Mouse (Mus musculus) embryo, embryonic 9.5 days (tissue): ENCODE data around the gene Tuba3a.

Experiments used
- DNase-seq: peaks from one replicate; pipeline ENCODE4 v3.0.0-alpha.2; 2017; ENCODE audit errors: extremely low spot score

The Tuba3a gene

DNA sequence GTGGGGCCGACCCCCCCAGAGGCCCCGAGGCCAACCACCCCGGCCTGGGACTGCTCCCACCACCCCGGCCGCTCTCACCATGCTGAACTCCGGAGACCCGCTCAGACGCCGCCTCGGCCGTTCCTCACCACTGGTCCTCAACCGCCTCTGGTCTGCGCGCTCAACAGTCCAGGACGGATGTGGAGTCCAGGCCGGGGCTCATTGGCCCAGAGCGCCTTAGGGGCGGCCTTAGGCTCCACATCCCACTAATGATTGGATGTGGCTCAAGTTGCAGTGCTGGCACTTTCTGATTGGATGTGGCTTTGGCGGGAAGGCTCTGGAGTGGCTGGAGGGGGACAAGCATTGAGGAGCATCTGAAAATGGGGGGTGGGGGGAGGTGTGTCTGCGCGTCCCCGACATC lies at the start of gene Tuba3a:
Tuba3a (minus strand) TSS at position 153 of the 400 bp plus-strand sequence.
- no peak for DNase-seq

DNA sequence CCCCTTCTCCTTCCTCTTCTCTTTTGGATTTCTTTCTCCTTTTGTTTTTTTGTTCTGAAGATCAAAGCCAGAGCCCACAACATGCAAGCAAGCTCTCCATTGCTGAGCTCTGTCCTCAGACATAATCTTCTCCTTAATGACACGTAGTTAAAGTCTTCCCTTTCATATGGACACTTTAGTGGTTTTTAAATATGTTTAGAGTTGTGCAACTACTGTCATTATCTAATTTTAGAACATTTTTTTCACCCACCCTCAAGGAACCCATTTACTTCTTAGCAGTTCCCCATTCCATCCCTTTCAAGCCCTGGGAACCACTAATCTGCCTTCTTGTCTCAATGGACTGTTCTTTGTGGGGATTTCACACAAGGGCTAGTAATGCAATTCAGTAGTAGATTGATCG lies 48.5 kb upstream of the Tuba3a start:
- no peak for DNase-seq

- no peak for DNase-seq
Measured at GRCm38 (mm10) chr6:125333112-125333899, 47.5 kb upstream of the Tuba3a start.

DNA sequence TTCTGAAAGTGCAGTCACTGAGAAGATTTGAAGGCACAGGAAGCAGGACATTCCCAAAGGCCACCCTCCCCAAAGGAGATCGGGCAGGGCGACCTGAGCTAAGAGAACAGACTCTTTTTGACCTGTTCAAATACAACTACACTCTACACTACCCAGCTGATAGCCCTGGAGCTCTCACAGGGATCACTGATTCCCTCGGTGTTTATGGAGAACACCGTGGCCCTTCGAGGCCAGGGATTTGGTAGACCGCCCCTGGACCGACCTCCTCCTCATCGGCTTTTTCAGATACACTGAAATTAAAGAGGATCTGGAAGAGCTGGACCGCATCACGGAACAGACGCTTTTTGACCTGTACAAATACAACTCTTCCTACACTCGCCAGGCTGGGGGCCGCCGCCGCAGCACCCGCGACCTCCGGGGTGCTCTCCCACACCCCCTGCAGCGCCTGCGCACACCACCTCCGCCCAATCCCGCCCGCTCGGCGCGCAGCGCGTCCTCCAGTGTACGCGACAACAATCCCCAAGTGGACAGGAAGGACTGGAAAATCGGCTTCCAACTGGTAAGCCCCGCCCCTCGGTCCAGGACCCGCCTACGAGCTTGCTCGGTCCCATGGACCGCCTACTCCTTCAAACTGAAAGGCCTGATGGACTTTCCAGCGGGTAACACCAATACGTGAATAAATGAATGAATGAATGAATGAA lies 44.9 kb upstream of the Tuba3a start:
- peak; percentile 84 for DNase-seq

DNA sequence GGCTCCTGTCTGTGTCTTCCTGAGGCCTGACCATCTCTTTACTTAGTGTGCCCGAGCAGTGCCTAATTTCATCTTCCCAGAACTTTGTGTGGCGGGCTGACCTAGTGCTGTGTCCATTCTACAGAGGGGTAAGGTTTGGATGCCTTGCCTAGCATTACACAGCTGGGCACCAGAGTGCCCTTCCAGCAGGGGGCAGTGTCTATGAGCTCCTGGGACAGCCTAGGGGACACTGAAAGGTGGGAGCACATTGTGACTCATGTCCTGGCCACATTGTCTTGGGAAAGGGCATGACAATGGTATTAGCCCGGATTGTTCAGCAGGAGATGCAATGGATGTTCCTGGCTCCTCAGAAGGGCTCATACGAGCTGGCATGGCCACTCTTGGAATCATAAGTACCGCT lies 42.4 kb upstream of the Tuba3a start:
- DNase-seq: no peak

- no peak for DNase-seq
Measured at GRCm38 (mm10) chr6:125325337-125325736, 39.5 kb upstream of the Tuba3a start.

GRCm38 (mm10) chr6:125323547-125323946 lies 37.7 kb upstream of the Tuba3a start:
- DNase-seq: no peak

- DNase-seq: no peak
Measured at GRCm38 (mm10) chr6:125322794-125323193, 37.0 kb upstream of the Tuba3a start.

DNA sequence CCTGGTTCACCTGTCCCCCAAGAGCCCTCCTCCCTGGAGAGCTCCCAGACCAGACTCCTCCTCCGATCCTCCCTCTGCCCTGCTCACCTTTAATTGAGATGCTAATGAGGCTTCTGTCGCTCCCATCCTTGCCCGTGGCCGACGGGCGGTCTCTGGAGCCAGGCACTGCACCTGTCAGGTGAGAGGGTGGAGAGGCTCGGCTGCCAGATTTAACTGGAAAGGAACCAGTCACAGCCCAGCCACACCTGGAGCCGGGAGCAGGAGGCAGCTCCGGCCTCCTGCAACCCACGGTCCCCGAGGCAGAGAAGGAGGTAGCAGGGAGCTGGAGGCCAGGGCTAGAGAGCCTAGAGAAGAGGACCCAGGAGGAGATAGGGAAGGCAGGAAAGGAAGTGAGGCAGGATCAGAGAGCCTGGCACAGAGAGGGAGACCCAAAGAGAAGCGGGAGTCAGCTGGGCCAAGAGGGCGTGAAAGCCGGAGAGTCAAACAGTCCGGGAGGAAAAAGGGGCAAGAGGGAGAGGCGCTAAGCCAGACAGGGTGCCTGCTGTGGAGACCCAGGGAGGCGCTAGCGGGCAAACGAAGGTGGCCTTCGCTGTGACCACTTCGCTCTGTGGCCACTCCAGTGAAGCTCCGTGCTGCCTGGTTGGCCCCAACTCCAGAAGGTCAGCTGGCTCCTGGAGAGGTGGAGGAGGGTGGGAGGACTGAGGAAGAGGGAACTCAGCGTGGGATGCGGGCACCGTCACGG lies 35.4 kb upstream of the Tuba3a start:
- no peak for DNase-seq

DNA sequence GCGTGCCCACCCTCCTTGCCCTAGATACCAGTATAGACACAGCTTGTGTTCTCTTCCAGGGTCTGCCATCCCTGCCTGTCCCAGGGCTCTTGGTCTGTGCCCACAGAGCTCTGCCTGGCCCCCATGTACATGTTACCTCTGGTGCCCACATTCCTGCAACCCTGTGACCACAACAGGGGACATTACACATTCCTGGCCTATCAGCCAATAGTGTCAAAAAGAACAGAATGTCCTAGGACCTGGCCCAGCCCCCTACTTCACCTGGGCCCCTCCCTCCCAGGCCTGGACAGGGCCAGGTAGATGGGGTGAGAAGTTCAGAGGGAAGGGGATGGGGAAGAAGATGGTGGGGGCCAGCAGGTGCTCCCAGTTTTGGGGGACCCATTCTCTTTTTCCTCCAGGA lies 34.5 kb upstream of the Tuba3a start, which contains the start of gene Scnn1a:
Scnn1a (plus strand) TSS at position 337 of the 400 bp plus-strand sequence.
- no peak for DNase-seq

- no peak for DNase-seq
Measured at GRCm38 (mm10) chr6:125319919-125320296, 34.1 kb upstream of the Tuba3a start.

GRCm38 (mm10) chr6:125318981-125319918 lies 33.4 kb upstream of the Tuba3a start:
- no peak for DNase-seq

GRCm38 (mm10) chr6:125317077-125317476 lies 31.2 kb upstream of the Tuba3a start:
- DNase-seq: no peak

DNA sequence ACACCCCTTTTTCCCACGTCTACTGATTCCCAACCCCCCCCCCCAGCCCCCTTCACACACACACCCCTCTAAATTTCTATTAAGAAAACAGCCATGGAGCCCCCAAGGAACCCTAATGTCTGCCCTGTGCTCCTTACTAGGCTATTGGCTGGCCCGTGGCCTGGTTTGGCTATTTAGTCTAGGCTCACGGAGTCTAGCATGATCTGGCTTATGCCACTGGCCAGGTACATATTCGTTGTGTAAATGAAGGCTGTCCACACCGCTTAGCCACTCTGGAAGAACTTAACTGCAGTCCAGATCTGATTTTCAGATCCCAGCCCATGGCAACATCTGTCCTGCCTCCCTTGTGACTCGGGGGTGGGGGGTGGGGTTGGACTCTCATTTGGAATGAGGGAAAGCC lies 28.9 kb upstream of the Tuba3a start:
- no peak for DNase-seq

- no peak for DNase-seq
Measured at GRCm38 (mm10) chr6:125314231-125314563, 28.4 kb upstream of the Tuba3a start.

DNA sequence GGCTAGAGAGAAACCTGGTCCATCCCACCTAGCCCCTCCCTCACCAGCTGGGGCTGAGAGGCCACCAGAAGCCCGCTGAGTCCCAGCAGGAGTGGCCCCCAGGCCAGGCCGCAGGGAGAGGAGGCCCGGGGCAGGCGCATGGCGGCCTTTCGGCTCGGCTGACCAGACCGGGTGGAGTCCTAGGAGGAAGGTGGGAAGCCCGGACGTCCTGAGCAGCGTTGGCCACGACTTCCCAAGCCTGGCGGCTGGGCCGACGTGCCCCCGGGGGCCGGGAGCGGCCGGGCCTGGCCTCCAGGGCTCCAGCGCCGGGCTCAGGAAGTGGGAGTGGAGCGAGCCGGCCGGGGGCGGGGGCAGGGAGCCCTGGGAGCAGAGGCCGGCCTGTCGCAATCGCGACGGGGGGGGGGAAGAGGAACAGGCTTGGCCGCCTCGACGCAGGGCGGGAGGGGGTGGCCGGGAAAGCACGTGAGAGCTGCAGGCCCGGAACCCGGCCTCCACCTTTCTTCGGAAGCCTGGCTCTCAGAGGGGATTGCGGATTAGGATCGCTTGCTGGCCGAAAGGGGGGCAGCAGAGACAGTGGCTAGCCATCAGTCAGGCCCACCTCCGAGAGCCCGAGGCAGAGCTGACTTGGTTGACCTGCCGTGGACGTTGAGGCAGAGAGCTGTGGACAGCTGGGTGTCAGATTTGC lies 27.8 kb upstream of the Tuba3a start, which contains the start of gene Ltbr:
Ltbr (minus strand) TSS at position 340 of the 685 bp plus-strand sequence.
- DNase-seq: peak; percentile 82

DNA sequence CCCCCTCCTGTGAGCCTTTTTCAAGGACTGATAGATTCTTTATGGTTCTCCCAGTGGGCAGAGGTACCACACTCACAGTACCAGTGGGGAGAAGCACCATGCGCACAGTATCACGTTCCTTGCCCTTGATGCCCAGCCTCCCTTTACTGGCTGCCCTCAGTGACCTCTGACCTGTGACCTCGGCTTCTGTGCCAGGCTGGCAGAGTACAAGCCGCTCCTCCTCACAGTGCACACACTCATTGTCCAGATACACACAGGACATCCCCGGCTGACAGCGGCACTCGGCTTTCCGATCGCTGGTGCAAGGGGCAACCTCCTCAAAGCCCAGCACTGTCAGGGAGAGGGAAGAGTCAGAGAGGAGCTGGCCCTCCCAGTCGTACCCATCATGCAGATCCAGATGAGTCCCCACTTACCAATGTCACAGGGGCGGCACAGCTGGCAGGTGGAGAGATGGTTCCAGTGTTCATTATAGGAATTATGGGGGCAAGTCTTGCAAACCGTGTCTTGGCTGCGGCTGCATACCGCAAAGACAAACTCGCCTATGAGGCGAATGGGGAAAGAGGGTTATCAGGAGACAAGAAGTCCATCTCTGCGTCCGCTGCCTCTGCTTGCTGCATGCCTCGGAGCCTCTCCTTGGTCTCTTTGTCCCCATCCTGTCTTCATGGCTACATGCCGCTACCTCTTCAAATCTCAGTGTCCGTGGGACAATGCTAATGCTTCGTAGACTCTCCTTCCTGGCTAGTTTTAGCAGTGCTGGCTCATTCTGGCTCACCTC lies 26.9 kb upstream of the Tuba3a start:
- DNase-seq: peak; percentile 29

DNA sequence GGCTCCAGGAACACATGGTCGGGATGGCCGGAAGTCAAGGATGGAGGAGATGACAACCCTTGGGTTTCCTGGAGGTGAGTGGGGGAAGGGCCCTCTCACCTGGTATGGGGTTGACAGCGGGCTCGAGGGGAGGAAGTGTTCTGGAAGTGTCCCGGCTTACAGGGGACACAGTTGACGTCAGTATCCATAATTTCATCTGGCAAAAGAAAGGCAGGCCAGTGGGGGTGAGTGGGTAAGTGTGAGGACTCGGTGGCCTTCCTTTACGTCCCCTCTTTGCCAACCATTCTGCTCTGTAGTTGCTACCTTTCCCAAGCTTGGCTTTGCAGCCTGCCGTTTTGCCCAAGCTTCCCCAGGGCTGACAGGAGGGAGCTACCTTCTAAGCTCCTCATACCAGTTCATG lies 26.3 kb upstream of the Tuba3a start:
- no peak for DNase-seq

DNA sequence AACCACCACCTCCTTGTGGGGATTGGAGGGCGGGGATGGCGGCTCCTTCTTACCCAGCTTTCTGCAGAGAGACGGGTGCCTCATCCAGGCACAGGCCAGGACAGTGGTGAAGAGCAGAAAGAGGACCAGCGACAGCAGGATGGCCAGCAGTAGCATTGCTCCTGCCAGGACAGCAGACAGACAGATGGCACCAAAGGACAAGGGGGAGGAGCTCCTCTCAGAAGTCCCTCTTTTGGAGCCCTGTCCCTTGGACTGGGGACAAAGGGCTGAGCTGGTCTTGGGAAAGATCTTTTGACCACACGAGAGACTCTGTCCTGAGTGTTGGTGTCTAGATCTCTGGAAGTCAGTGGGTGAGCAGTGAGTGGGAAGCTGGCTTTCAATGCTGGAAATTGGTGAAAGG lies 23.6 kb upstream of the Tuba3a start:
- no peak for DNase-seq

- DNase-seq: peak; percentile 49
Measured at GRCm38 (mm10) chr6:125308921-125309320, 23.1 kb upstream of the Tuba3a start.
